Mouse (Mus musculus) heart, embryonic 16.5 days (tissue): ENCODE data around the gene Gm37240. TPM values are rescaled to one million over a fixed set of nuclear protein-coding genes. Genes with fewer than 3 reads are reported as not detected.

Experiments
- ATAC-seq: fragments of 200-750 bp; cut with Nextera tagmentation; replicated peaks from 2 replicates; pipeline ENCODE4 v1.8.0; 2017; ENCODE audit warnings: moderate number of reproducible peaks; ENCODE audit not compliant: insufficient read depth, low FRiP score; ENCODE audit errors: extremely low read depth
- H3K27ac ChIP-seq: fragments of 300-500 bp; sonication (generic); 2 replicates; pipeline ENCODE4 v1.5.1; 2014; ENCODE audit warnings: mild to moderate bottlenecking, low read length, control low read depth, moderate library complexity
- H3K27me3 ChIP-seq: fragments of 300-500 bp; sonication (generic); 2 replicates; pipeline ENCODE4 v1.6.1; 2014; ENCODE audit warnings: low read length, mixed read lengths; ENCODE audit not compliant: control insufficient read depth, insufficient read depth
- H3K36me3 ChIP-seq: fragments of 300-500 bp; sonication (generic); 2 replicates; pipeline ENCODE4 v1.6.1; 2014; ENCODE audit not compliant: control insufficient read depth, insufficient read depth
- H3K4me1 ChIP-seq: fragments of 300-500 bp; sonication (generic); 2 replicates; pipeline ENCODE4 v1.6.1; 2014; ENCODE audit warnings: low read length, mixed read lengths; ENCODE audit not compliant: control insufficient read depth, insufficient read depth
- H3K4me2 ChIP-seq: fragments of 300-500 bp; sonication (generic); 2 replicates; pipeline ENCODE4 v1.6.1; 2014; ENCODE audit warnings: low read depth, mild to moderate bottlenecking, control low read depth, low read length
- H3K4me3 ChIP-seq: fragments of 300-500 bp; sonication (generic); 2 replicates; pipeline ENCODE4 v1.5.1; 2014; ENCODE audit warnings: mild to moderate bottlenecking, control low read depth, low read length
- H3K9ac ChIP-seq: fragments of 300-500 bp; sonication (generic); 2 replicates; pipeline ENCODE4 v1.6.1; 2014; ENCODE audit warnings: low read length, control low read depth
- H3K9me3 ChIP-seq: fragments of 300-500 bp; sonication (generic); replicated peaks from 2 replicates; pipeline ENCODE4 v1.6.1; 2016; ENCODE audit warnings: low read length; ENCODE audit not compliant: control insufficient read depth
- WGBS: fragments of 180-500 bp; shearing (Covaris S2); extraction: QIAGEN DNeasy Blood & Tissue Kit; methylation state at CpG from one replicate; pipeline ENCODE4 v1.1.7; 2014; 5-methylcytosine and 5-hydroxymethylcytosine counted together
- polyA plus RNA-seq: library from polyadenylated mRNA; unstranded; fragments of >200 nt; fragmentation: Nextera tagmentation; extraction: Ambion mirVana; gene quantifications from 2 replicates; pipeline ENCODE4 v1.2.1, GENCODE M21; 2015

Gene Gm37240
- polyA plus RNA-seq, 1 experiment from 2014 or later, result 18.4 TPM

DNA sequence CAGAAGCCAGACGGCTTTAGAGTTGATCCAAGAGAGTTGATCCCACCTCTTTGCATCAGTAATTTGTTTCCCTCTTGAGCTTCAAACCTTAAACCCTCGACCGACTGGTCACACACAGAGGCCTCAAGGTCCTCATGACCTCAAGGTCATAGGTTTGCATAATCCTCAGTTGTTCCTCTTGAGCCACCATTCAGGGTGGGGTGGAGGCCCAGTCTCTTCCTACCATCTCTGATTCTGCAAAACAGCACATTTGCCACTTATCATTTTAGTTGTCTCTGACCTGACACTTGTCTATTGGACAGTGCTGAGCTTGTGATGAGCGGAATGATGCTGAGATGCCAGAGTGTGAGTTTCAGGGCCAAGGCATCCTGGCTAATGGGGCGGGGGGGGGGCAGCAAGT lies 1211.6 kb downstream of the Gm37240 start:
- ATAC-seq, result no peak
- Histone ChIP-seq H3K4me1 (no peaks in the 10 kb centered on the region), H3K36me3 (no peaks in the 10 kb centered on the region), H3K4me3 (no peak overlapping the region), H3K4me2 (no peak overlapping the region), H3K27me3 (no peaks in the 10 kb centered on the region), H3K9ac (no peak overlapping the region), H3K27ac (no peak overlapping the region), H3K9me3 (no peaks in the 10 kb centered on the region)
- 81% methylated on average over 5 of the region's 5 CpGs for WGBS

- WGBS, result 94% methylated on average over 6 of the region's 6 CpGs
These were observed 1213.8 kb downstream of the Gm37240 start for GRCm38 (mm10) chr3:84673552-84673951.

GRCm38 (mm10) chr3:84672136-84672535 lies 1215.2 kb downstream of the Gm37240 start:
- Histone ChIP-seq H3K36me3 (no peaks in the 10 kb centered on the region), H3K27me3 (no peaks in the 10 kb centered on the region), H3K27ac (no peak overlapping the region), H3K9ac (no peak overlapping the region), H3K4me1 (peaks cover 15% of the 10 kb centered on the region; the same call in 1 of the 2 replicates), H3K9me3 (no peaks in the 10 kb centered on the region), H3K4me3 (no peak overlapping the region), H3K4me2 (no peak overlapping the region)
- ATAC-seq, result no peak
- 90% methylated on average over 12 of the region's 12 CpGs for WGBS

More at GRCm38 (mm10) chr3:84673552-84673951, 1213.8 kb downstream of the Gm37240 start:
- H3K4me2 ChIP-seq, result no peak overlapping the region
- H3K27me3 ChIP-seq, result no peaks in the 10 kb centered on the region
- ATAC-seq, result no peak
- H3K4me3 ChIP-seq, result no peak overlapping the region
- no peak overlapping the region for H3K9ac ChIP-seq
- H3K9me3 ChIP-seq, result no peaks in the 10 kb centered on the region
- H3K4me1 ChIP-seq, result peaks cover 6% of the 10 kb centered on the region; the same call in 1 of the 2 replicates
- H3K36me3 ChIP-seq, result no peaks in the 10 kb centered on the region
- H3K27ac ChIP-seq, result no peak overlapping the region

GRCm38 (mm10) chr3:84668957-84669356 lies 1218.4 kb downstream of the Gm37240 start:
- no peaks in the 10 kb centered on the region for H3K9me3 ChIP-seq
- H3K9ac ChIP-seq, result no peak overlapping the region
- H3K27me3 ChIP-seq, result no peaks in the 10 kb centered on the region
- no peak overlapping the region for H3K4me2 ChIP-seq
- no peak overlapping the region for H3K27ac ChIP-seq
- no peak for ATAC-seq
- H3K36me3 ChIP-seq, result no peaks in the 10 kb centered on the region
- H3K4me1 ChIP-seq, result peaks cover 26% of the 10 kb centered on the region
- H3K4me3 ChIP-seq, result no peak overlapping the region
- 81% methylated on average over 3 of the region's 3 CpGs for WGBS

DNA sequence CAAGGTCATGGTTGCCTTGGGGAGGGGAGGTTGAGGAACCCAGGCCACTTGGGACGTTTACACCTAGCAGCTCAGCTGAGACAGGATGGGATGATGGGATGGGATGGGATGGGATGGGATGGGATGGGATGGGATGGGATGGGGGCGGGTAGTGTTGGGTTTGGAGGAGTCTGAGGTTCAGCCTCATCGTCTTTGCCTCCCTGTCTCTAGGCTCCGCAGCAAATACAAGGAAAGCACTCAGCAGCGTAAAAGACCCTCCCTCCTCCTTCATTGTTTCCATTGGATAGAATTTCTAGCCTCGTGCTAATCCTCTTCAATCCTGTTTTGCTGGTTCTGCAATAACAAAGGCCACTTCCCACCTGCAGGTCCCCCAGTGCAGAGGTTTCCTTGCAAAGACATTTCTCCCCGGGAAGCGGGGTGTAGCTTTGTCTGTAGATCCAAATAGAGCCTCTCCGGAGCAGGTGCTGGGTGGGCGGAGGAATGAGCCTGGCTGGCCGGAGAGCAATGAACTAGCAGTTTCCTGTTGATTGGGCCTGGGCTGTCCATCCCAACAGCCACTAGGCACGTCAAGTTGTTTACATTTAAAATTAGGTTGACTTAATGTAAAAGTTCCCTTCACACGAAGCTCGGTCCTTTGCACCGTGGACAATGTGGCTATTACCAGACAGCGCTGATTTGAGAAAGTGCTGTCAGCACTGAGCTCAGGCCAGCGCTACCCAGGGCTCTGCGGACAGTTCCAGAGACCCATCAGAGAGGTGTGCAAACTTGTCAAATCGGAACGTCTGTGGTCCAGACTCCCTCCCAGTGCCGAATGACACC lies 1221.9 kb downstream of the Gm37240 start:
- 15% methylated on average over 21 of the region's 21 CpGs for WGBS
- H3K36me3 ChIP-seq, result no peaks in the 10 kb centered on the region
- peaks cover 26% of the 10 kb centered on the region for H3K4me1 ChIP-seq
- no peaks in the 10 kb centered on the region for H3K27me3 ChIP-seq
- H3K27ac ChIP-seq, result no peak overlapping the region
- H3K4me3 ChIP-seq, result peak overlapping the region; percentile 46
- H3K9me3 ChIP-seq, result no peaks in the 10 kb centered on the region
- peak overlapping the region; percentile 23; the same call in 1 of the 2 replicates for H3K9ac ChIP-seq
- ATAC-seq, result peak; percentile 9; the same call in 1 of the 2 replicates
- H3K4me2 ChIP-seq, result peak overlapping the region; percentile 66

- no peaks in the 10 kb centered on the region for H3K27me3 ChIP-seq
- no peak overlapping the region for H3K27ac ChIP-seq
- no peaks in the 10 kb centered on the region for H3K9me3 ChIP-seq
- WGBS, result 69% methylated on average over 8 of the region's 8 CpGs
- H3K4me3 ChIP-seq, result no peak overlapping the region
- ATAC-seq, result no peak
- peaks cover 26% of the 10 kb centered on the region for H3K4me1 ChIP-seq
- H3K9ac ChIP-seq, result no peak overlapping the region
- no peaks in the 10 kb centered on the region for H3K36me3 ChIP-seq
- no peak overlapping the region for H3K4me2 ChIP-seq
These were observed 1222.6 kb downstream of the Gm37240 start for GRCm38 (mm10) chr3:84664686-84665085.

GRCm38 (mm10) chr3:84663858-84664257 lies 1223.5 kb downstream of the Gm37240 start:
- H3K27ac ChIP-seq, result no peak overlapping the region
- 78% methylated on average over 4 of the region's 4 CpGs for WGBS
- ATAC-seq, result no peak

DNA sequence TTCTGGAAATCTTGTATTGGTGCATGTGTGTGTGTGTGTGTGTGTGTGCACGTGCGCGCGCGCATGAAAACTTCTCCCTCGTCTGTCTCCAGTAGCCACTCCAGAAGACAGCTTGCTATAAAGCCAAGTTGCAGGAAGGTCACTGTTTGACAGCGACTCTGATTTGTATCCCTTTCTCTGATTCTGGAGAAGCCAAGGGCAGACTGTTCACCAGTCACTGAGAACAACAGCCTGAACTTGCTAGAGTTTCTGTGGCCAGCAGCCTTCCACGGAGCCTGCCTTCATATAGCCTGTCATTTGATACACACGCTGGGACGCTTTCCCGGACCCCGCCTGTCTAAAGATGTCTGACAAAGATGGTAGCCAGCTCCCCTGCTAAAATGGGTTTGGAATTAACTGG lies 1224.2 kb downstream of the Gm37240 start:
- Histone ChIP-seq H3K27me3 (no peaks in the 10 kb centered on the region), H3K27ac (no peak overlapping the region), H3K9ac (no peak overlapping the region), H3K9me3 (no peaks in the 10 kb centered on the region), H3K4me3 (no peak overlapping the region), H3K36me3 (no peaks in the 10 kb centered on the region), H3K4me1 (peaks cover 16% of the 10 kb centered on the region), H3K4me2 (no peak overlapping the region)
- no peak for ATAC-seq
- 84% methylated on average over 12 of the region's 12 CpGs for WGBS

More at GRCm38 (mm10) chr3:84663858-84664257, 1223.5 kb downstream of the Gm37240 start:
- Histone ChIP-seq H3K9ac (no peak overlapping the region), H3K36me3 (no peaks in the 10 kb centered on the region), H3K4me3 (no peak overlapping the region), H3K4me2 (no peak overlapping the region), H3K9me3 (no peaks in the 10 kb centered on the region), H3K4me1 (peaks cover 23% of the 10 kb centered on the region), H3K27me3 (no peaks in the 10 kb centered on the region)

GRCm38 (mm10) chr3:84660380-84660779 lies 1226.9 kb downstream of the Gm37240 start:
- Histone ChIP-seq H3K4me3 (no peak overlapping the region), H3K27ac (no peak overlapping the region), H3K9me3 (no peaks in the 10 kb centered on the region), H3K4me1 (peaks cover 2% of the 10 kb centered on the region), H3K9ac (no peak overlapping the region), H3K27me3 (no peaks in the 10 kb centered on the region), H3K4me2 (no peak overlapping the region), H3K36me3 (no peaks in the 10 kb centered on the region)
- 87% methylated on average over 2 of the region's 2 CpGs for WGBS
- no peak for ATAC-seq
